Mouse (Mus musculus): ENCODE measurements at regions not wholly inside any gene's neighbourhood (a gene's known extent, or its start where the extent isn't known, plus 50 kb on each side); places are given as distances from the start of the nearest gene placed in this dataset.

GRCm38 (mm10) chr5:99782806-99783205, 53.9 kb upstream of the Rasgef1b start:
- in situ Hi-C loops (cut with MboI; ENCODE audit: low pct_unique_long_range_greater_than_20kb), result no loop called here
- peaks cover under 1% of the 10 kb centered on the region for H3K27me3 ChIP-seq
- no peak for TF ChIP-seq CTCF (IDR thresholded peaks at IDR 0.05)
- no peak for DNase-seq (ENCODE audit: low read depth, low spot score)
- POLR2A ChIA-PET, result no interaction called here
- ATAC-seq, result no peak
- CTCF ChIA-PET, result no interaction called here

GRCm38 (mm10) chr5:99785850-99786249, 57.0 kb upstream of the Rasgef1b start:
- peaks cover 13% of the 10 kb centered on the region for H3K27me3 ChIP-seq
- CTCF ChIA-PET, result no interaction called here
- in situ Hi-C loops (cut with MboI; ENCODE audit: low pct_unique_long_range_greater_than_20kb), result no loop called here
- POLR2A ChIA-PET, result no interaction called here
- DNase-seq (ENCODE audit: low read depth, low spot score) (no peak), ATAC-seq (no peak)
- TF ChIP-seq CTCF (IDR thresholded peaks at IDR 0.05), result no peak

GRCm38 (mm10) chr5:99787239-99787638, 58.4 kb upstream of the Rasgef1b start:
- in situ Hi-C loops (cut with MboI; ENCODE audit: low pct_unique_long_range_greater_than_20kb), result no loop called here
- DNase-seq (ENCODE audit: low read depth, low spot score), result no peak
- peaks cover 17% of the 10 kb centered on the region for H3K27me3 ChIP-seq
- no peak for TF ChIP-seq CTCF (IDR thresholded peaks at IDR 0.05)
- ATAC-seq, result no peak
- ChIA-PET CTCF (interaction anchor here (1.3 kb wide), 1 partner anchor 9 kb away, joined by 3 read pairs; no protein-coding TSS in a partner anchor), POLR2A (no interaction called here)

GRCm38 (mm10) chr5:99787665-99788366, 59.0 kb upstream of the Rasgef1b start:
- no peak for TF ChIP-seq CTCF (IDR thresholded peaks at IDR 0.05)
- in situ Hi-C loops (cut with MboI; ENCODE audit: low pct_unique_long_range_greater_than_20kb), result no loop called here
- ChIA-PET POLR2A (no interaction called here), CTCF (interaction anchor here (1.3 kb wide), 1 partner anchor 10 kb away, joined by 3 read pairs; no protein-coding TSS in a partner anchor)
- peaks cover 17% of the 10 kb centered on the region for H3K27me3 ChIP-seq
- no peak for ATAC-seq
- DNase-seq (ENCODE audit: low read depth, low spot score), result no peak

- CTCF ChIA-PET, result no interaction called here
- ATAC-seq, result no peak
- DNase-seq (ENCODE audit: low read depth, low spot score), result no peak
- no peak for TF ChIP-seq CTCF (IDR thresholded peaks at IDR 0.05)
- POLR2A ChIA-PET, result no interaction called here
- peaks cover 17% of the 10 kb centered on the region for H3K27me3 ChIP-seq
- in situ Hi-C loops (cut with MboI; ENCODE audit: low pct_unique_long_range_greater_than_20kb), result no loop called here
These were observed 61.9 kb upstream of the Rasgef1b start for GRCm38 (mm10) chr5:99790733-99791132.

- no peak for ATAC-seq
- in situ Hi-C loops (cut with MboI; ENCODE audit: low pct_unique_long_range_greater_than_20kb), result no loop called here
- TF ChIP-seq CTCF (IDR thresholded peaks at IDR 0.05), result no peak
- peaks cover 17% of the 10 kb centered on the region for H3K27me3 ChIP-seq
- DNase-seq (ENCODE audit: low read depth, low spot score), result no peak
- ChIA-PET POLR2A (no interaction called here), CTCF (no interaction called here)
These were observed 71.7 kb upstream of the Rasgef1b start for GRCm38 (mm10) chr5:99800543-99800942.

GRCm38 (mm10) chr5:99801791-99802450, 73.1 kb upstream of the Rasgef1b start:
- in situ Hi-C loops (cut with MboI; ENCODE audit: low pct_unique_long_range_greater_than_20kb), result no loop called here
- no peak for DNase-seq (ENCODE audit: low read depth, low spot score)
- ATAC-seq, result no peak
- peaks cover 11% of the 10 kb centered on the region for H3K27me3 ChIP-seq
- ChIA-PET CTCF (no interaction called here), POLR2A (no interaction called here)
- TF ChIP-seq CTCF (IDR thresholded peaks at IDR 0.05), result no peak

GRCm38 (mm10) chr5:99826861-99827260, 79.2 kb upstream of the Vamp9 start:
- in situ Hi-C loops (cut with MboI; ENCODE audit: low pct_unique_long_range_greater_than_20kb), result no loop called here
- ChIA-PET POLR2A (no interaction called here), CTCF (interaction anchor here (1.3 kb wide), 1 partner anchor 12 kb away, joined by 4 read pairs; no protein-coding TSS in a partner anchor)
- ATAC-seq, result no peak
- TF ChIP-seq CTCF (IDR thresholded peaks at IDR 0.05), result no peak
- no peaks in the 10 kb centered on the region for H3K27me3 ChIP-seq
- no peak for DNase-seq (ENCODE audit: low read depth, low spot score)

GRCm38 (mm10) chr5:99828516-99828915, 77.5 kb upstream of the Vamp9 start:
- no peak for DNase-seq (ENCODE audit: low read depth, low spot score)
- ChIA-PET POLR2A (no interaction called here), CTCF (no interaction called here)
- in situ Hi-C loops (cut with MboI; ENCODE audit: low pct_unique_long_range_greater_than_20kb), result no loop called here
- ATAC-seq, result no peak
- H3K27me3 ChIP-seq, result no peaks in the 10 kb centered on the region
- TF ChIP-seq CTCF (IDR thresholded peaks at IDR 0.05), result no peak

- DNase-seq (ENCODE audit: low read depth, low spot score) (no peak), ATAC-seq (no peak)
- POLR2A ChIA-PET, result no interaction called here
- in situ Hi-C loops (cut with MboI; ENCODE audit: low pct_unique_long_range_greater_than_20kb), result no loop called here
- H3K27me3 ChIP-seq, result peaks cover 20% of the 10 kb centered on the region
- CTCF ChIA-PET, result interaction anchor here (1.2 kb wide), 1 partner anchor 12 kb away, joined by 4 read pairs; no protein-coding TSS in a partner anchor
- no peak for TF ChIP-seq CTCF (IDR thresholded peaks at IDR 0.05)
These were observed 67.7 kb upstream of the Vamp9 start for GRCm38 (mm10) chr5:99838236-99838775.

GRCm38 (mm10) chr5:99839661-99840060, 66.4 kb upstream of the Vamp9 start:
- ATAC-seq, result no peak
- in situ Hi-C loops (cut with MboI; ENCODE audit: low pct_unique_long_range_greater_than_20kb), result no loop called here
- ChIA-PET CTCF (no interaction called here), POLR2A (no interaction called here)
- peaks cover 12% of the 10 kb centered on the region for H3K27me3 ChIP-seq
- TF ChIP-seq CTCF (IDR thresholded peaks at IDR 0.05), result no peak
- DNase-seq (ENCODE audit: low read depth, low spot score), result no peak

All from Patski (cell line).